Mouse (Mus musculus) midbrain, embryonic 11.5 days (tissue): ENCODE results near the gene Gm17657. TPM values are rescaled to one million over a fixed set of nuclear protein-coding genes. Genes with fewer than 3 reads are reported as not detected.
"Not testable (repeated sequence)": the region's sequence is repeated elsewhere in the genome, so short reads cannot be mapped to it uniquely, and the experiment has no call there.

ENCODE experiments used
- ATAC-seq: fragments of 200-750 bp; cut with Nextera tagmentation; 2 replicates; pipeline ENCODE4 v1.8.0; 2017; ENCODE audit warnings: moderate TSS enrichment, moderate library complexity; ENCODE audit not compliant: low FRiP score
- DNase-seq: peaks from one replicate; pipeline ENCODE4 v3.0.0; 2015; ENCODE audit warnings: low spot score; ENCODE audit errors: missing footprints
- H3K27ac ChIP-seq: fragments of 300-500 bp; sonication (generic); 2 replicates; pipeline ENCODE4 v1.5.1; 2014; ENCODE audit warnings: low read depth, low read length
- H3K27me3 ChIP-seq: fragments of 300-500 bp; sonication (generic); 2 replicates; pipeline ENCODE4 v1.6.1; 2014; ENCODE audit warnings: mild to moderate bottlenecking, low read length, moderate library complexity, mixed read lengths; ENCODE audit not compliant: control insufficient read depth, insufficient read depth
- H3K36me3 ChIP-seq: fragments of 300-500 bp; sonication (generic); 2 replicates; pipeline ENCODE4 v1.6.1; 2014; ENCODE audit warnings: mild to moderate bottlenecking, low read length, moderate library complexity, mixed read lengths; ENCODE audit not compliant: control insufficient read depth, insufficient read depth
- H3K4me1 ChIP-seq: fragments of 300-500 bp; sonication (generic); 2 replicates; pipeline ENCODE4 v1.6.1; 2014; ENCODE audit warnings: low read length; ENCODE audit not compliant: control insufficient read depth, insufficient read depth
- H3K4me2 ChIP-seq: fragments of 300-500 bp; sonication (generic); 2 replicates; pipeline ENCODE4 v1.6.1; 2014; ENCODE audit warnings: mild to moderate bottlenecking, moderate library complexity
- H3K4me3 ChIP-seq: fragments of 300-500 bp; sonication (generic); 2 replicates; pipeline ENCODE4 v1.5.1; 2014; ENCODE audit warnings: low read depth, low read length
- H3K9ac ChIP-seq: fragments of 300-500 bp; sonication (generic); 2 replicates; pipeline ENCODE4 v1.6.1; 2014; ENCODE audit warnings: low read length
- H3K9me3 ChIP-seq: fragments of 300-500 bp; sonication (generic); 2 replicates; pipeline ENCODE4 v1.6.1; 2016; ENCODE audit warnings: low read length; ENCODE audit not compliant: control insufficient read depth
- WGBS: fragments of 180-500 bp; shearing (Covaris S2); extraction: QIAGEN DNeasy Blood & Tissue Kit; methylation state at CpG from one replicate; pipeline ENCODE4 v1.1.7; 2014; 5-methylcytosine and 5-hydroxymethylcytosine counted together
- polyA plus RNA-seq: library from polyadenylated mRNA; unstranded; fragments of >200 nt; fragmentation: Nextera tagmentation; extraction: Ambion mirVana; gene quantifications from 2 replicates; pipeline ENCODE4 v1.2.1, GENCODE M21; 2014

Gm17657 gene
- polyA plus RNA-seq, 1 experiment from 2014 or later, result not detected

DNA sequence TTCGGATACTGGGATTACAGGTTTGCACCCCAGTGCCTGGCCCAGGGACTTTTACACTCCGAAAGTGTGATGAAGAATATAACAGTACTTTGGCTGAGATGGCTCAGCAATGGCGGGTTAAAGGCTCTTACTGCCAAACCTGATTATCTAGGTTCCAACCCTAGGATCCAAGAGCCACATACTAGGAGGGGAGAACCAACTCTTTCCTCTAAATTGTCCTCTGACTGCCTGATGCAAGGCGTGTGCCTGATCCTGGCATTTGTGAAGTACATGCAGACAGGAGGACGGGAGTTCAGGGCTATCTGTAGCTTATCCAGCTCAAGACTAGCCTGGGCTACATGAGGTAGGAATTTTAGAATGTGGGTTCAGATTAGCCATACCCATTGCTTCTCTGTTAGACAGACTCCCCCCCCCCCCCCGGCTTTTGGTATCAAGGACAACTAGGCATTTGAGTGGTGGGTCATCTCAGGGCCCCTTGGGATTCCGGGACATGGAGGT, 49.1 kb downstream of the Gm17657 start:
- Histone ChIP-seq H3K4me3 (no peak overlapping the region), H3K4me1 (no peaks in the 10 kb centered on the region), H3K4me2 (no peak overlapping the region), H3K27ac (no peak overlapping the region), H3K9me3 (no peaks in the 10 kb centered on the region), H3K9ac (no peak overlapping the region), H3K27me3 (no peaks in the 10 kb centered on the region), H3K36me3 (no peaks in the 10 kb centered on the region)
- ATAC-seq (no peak), DNase-seq (no peak)
- 76% methylated on average over 7 of the region's 7 CpGs for WGBS

DNA sequence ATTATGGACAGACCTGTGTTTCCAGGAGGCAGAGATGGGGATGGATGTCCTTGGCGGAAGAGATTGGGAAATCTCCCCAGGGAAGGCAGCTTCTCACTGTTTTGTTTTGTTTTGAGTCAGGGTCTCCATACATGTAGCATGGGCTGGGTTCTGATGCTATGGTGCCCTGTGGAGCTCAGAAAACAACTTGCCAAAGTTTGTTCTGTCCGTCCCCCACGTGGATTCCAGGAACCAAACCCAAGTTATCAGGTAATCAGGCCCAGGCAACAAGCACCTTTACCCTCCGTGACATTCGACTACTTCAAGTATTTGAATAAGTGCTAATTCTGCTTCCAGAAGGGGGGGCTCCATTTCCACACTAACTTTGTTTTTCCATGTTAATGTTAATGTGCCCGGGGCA, 49.9 kb downstream of the Gm17657 start:
- WGBS, result 76% methylated on average over 6 of the region's 6 CpGs
- no peak for ATAC-seq
- no peaks in the 10 kb centered on the region for H3K4me1 ChIP-seq
- no peak overlapping the region for H3K9ac ChIP-seq
- H3K27me3 ChIP-seq, result no peaks in the 10 kb centered on the region
- DNase-seq, result no peak
- no peaks in the 10 kb centered on the region for H3K36me3 ChIP-seq
- no peak overlapping the region for H3K27ac ChIP-seq
- H3K4me3 ChIP-seq, result no peak overlapping the region
- H3K9me3 ChIP-seq, result no peaks in the 10 kb centered on the region
- H3K4me2 ChIP-seq, result no peak overlapping the region

DNA sequence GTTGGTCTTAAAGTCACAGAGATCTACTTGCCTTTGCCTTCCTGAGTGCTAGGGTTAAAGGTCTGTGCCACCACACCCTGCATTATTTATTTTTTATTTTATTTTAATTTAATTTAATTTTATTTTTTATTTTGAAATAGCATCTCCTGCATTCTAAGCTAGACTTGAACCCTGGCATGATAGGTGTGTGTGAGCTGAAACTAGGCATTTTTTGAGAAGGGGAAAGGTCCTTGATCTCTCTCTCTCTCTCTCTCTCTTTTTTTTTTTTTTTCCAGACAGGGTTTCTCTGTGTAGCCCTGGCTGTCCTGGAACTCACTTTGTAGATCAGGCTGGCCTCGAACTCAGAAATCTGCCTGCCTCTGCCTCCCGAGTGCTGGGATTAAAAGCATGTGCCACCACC, 50.5 kb downstream of the Gm17657 start:
- H3K4me2 ChIP-seq, H3K9ac ChIP-seq, H3K9me3 ChIP-seq, H3K4me1 ChIP-seq, H3K36me3 ChIP-seq, ATAC-seq, DNase-seq, H3K27me3 ChIP-seq, H3K27ac ChIP-seq, H3K4me3 ChIP-seq: not testable (repeated sequence)
- WGBS, result 65% methylated on average over 2 of the region's 2 CpGs

DNA sequence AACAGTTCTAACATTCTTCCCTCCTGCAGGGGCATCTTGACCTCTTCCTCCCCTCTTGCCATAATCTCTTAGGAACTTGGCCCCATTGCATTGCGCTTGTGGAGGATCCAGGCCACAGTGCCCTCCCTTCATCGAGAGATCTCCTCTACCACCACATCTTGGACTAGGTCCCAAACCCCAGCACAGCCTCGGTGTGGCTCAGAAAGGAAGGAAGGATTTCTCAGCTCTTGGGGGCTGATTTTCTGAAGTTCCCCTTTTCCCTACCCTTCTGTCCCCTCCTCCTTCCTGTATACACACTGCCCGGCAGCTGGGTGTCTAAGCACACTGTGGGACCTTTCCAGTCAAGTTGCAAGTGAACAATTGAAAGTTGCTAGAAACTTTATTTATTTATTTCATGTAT, 51.4 kb downstream of the Gm17657 start:
- ATAC-seq (no peak), DNase-seq (no peak)
- 55% methylated on average over 4 of the region's 4 CpGs for WGBS
- peaks cover 3% of the 10 kb centered on the region for H3K4me1 ChIP-seq
- no peaks in the 10 kb centered on the region for H3K9me3 ChIP-seq
- no peak overlapping the region for H3K4me2 ChIP-seq
- no peak overlapping the region for H3K27ac ChIP-seq
- H3K4me3 ChIP-seq, result no peak overlapping the region
- H3K36me3 ChIP-seq, result peaks cover 6% of the 10 kb centered on the region; the same call in 1 of the 2 replicates
- no peak overlapping the region for H3K9ac ChIP-seq
- no peaks in the 10 kb centered on the region for H3K27me3 ChIP-seq

DNA sequence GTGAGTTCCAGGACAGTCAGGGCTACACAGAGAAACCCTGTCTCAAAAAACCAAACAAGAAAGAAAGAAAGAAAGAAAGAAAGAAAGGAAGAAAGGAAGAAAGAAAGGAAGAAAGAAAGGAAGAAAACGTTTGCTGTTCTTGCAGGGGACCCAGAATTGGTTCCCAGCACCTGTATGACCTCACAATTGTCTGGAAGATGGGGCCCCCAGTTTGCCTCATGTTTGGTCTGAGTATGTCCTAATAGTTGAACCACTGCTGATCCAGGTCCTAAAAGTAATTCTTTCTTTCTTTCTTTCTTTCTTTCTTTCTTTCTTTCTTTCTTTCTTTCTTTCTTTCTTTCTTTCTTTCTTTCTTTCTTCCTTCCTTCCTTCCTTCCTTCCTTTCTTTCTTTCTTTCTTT, 52.0 kb downstream of the Gm17657 start:
- 57% methylated on average over 1 of the region's 1 CpGs for WGBS
- ATAC-seq, DNase-seq, H3K4me2 ChIP-seq, H3K36me3 ChIP-seq, H3K27ac ChIP-seq, H3K4me3 ChIP-seq, H3K4me1 ChIP-seq, H3K27me3 ChIP-seq, H3K9ac ChIP-seq, H3K9me3 ChIP-seq: not testable (repeated sequence)

DNA sequence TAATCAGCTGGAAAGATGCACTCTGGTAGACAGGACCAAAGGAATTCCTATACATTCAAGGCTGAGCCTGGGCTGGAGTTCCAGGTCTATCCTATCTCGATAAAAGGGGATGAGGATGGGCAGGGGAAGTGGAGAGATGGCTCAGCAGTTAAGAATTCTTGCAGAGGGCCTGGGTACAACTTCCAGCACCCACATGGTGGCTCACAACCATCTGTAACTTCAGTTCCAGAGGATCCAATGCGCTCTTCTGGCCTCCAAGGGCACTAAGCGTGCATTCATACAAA, 52.4 kb downstream of the Gm17657 start:
- Histone ChIP-seq H3K36me3 (peaks cover 6% of the 10 kb centered on the region; the same call in 1 of the 2 replicates), H3K9ac (no peak overlapping the region), H3K27me3 (no peaks in the 10 kb centered on the region), H3K27ac (no peak overlapping the region), H3K4me3 (no peak overlapping the region), H3K9me3 (no peaks in the 10 kb centered on the region), H3K4me1 (peaks cover 6% of the 10 kb centered on the region), H3K4me2 (no peak overlapping the region)
- DNase-seq, result no peak
- no peak for ATAC-seq
- WGBS, result 89% methylated on average over 3 of the region's 3 CpGs

DNA sequence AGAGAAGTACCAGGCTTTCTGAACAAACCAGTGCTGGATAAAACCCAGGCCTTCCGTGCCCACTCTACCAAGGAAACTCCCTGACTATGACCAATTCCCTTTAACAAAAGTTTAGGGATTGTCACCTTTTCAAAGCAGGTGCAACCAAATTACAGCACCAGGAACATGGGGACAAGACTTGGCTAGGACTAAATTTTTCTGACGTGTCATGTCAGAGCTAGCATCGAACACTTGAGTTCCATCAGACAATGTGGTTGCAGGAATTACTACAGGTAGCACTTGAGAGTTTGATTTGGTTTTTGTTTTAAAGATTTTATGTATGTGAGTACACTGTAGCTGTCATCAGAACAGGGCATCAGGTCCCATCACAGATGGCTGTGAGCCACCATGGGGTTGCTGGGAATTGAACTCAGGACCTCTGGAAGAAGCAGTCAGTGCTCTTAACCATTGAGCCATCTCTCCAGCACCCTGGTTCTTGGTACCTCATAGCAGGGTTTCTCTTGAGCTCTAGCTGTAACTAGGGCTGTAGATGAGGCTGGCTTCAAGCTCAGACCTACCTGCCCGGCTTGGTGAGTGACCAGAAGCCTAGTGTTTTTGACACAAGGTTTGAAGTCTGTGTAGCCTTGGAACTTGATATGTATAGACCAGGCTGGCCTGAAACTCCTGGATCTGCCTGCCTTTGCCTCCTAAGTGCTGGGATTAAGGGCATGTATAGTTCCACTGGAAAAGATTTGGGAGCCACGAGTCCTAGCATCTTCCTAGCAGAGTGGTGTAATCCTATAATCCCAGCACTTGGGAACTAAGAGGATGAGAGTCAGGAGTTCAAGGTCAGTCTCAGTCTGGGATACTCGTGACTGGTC, 53.0 kb downstream of the Gm17657 start:
- Histone ChIP-seq H3K4me2 (no peak overlapping the region), H3K36me3 (peaks cover 6% of the 10 kb centered on the region; the same call in 1 of the 2 replicates), H3K27ac (no peak overlapping the region), H3K4me1 (peaks cover 6% of the 10 kb centered on the region), H3K9ac (no peak overlapping the region), H3K27me3 (no peaks in the 10 kb centered on the region), H3K9me3 (no peaks in the 10 kb centered on the region), H3K4me3 (no peak overlapping the region)
- DNase-seq (no peak), ATAC-seq (no peak)
- 77% methylated on average over 6 of the region's 6 CpGs for WGBS

DNA sequence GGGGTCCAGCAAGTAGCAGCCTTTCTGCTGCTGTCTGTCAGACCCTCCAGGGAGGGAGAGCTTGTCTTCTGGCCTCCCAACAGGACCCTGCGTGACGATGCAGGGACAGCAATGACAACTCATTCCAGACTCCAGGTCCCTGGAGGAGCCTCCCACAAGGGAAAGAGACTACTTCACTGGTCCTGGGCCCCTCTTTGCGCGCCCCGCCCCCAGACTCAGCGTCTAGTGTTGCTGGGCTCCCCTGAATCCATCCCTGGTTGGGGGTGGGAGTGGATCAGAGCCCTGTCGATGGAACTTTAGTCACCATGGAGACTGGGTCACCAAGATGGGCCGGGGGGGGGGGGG, 54.7 kb downstream of the Gm17657 start:
- Histone ChIP-seq H3K9me3 (no peaks in the 10 kb centered on the region), H3K4me2 (no peak overlapping the region), H3K4me3 (no peak overlapping the region), H3K36me3 (peaks cover 6% of the 10 kb centered on the region; the same call in 1 of the 2 replicates), H3K27me3 (no peaks in the 10 kb centered on the region), H3K9ac (no peak overlapping the region), H3K4me1 (peaks cover 6% of the 10 kb centered on the region), H3K27ac (no peak overlapping the region)
- no peak for DNase-seq
- WGBS, result 44% methylated on average over 7 of the region's 8 CpGs
- ATAC-seq, result no peak

DNA sequence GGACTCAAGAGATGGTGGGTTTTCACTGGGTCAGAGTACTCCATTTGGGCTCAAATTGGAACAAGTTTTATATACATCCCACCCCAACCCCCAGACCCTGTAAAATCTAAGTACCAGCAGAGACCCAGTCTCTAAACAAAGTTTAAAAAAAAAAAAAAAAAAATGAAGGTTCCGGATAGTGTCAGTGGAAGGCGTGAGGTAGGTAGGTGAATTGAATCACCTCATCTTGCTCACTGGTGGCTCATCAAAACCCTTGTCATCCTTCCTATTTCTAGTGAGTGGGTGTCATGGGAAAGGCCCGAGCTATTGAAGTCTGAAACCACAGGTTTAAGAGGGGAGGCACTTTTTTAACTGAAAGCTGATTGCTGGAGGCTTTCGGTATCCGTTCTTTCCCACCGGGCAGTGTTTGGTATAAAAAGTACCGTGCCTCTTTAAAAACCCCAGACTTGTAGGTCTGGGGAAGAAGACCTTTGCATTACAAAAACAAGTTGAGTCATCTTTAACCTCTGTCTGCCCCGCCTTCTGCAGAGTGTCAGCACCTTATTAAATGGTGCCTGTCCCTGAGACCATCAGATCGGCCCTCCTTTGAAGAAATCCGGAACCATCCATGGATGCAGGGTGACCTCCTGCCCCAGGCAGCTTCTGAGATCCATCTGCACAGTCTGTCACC, 55.2 kb downstream of the Gm17657 start:
- H3K27me3 ChIP-seq, result no peaks in the 10 kb centered on the region
- H3K27ac ChIP-seq, result no peak overlapping the region
- H3K4me3 ChIP-seq, result no peak overlapping the region
- H3K9ac ChIP-seq, result no peak overlapping the region
- WGBS, result 66% methylated on average over 10 of the region's 10 CpGs
- peaks cover 7% of the 10 kb centered on the region for H3K4me1 ChIP-seq
- peaks cover 6% of the 10 kb centered on the region; the same call in 1 of the 2 replicates for H3K36me3 ChIP-seq
- ATAC-seq (no peak), DNase-seq (no peak)
- no peak overlapping the region for H3K4me2 ChIP-seq
- no peaks in the 10 kb centered on the region for H3K9me3 ChIP-seq
